Mouse (Mus musculus): ENCODE results near the gene Ehf. TPM values are rescaled to one million over a fixed set of nuclear protein-coding genes. Genes with fewer than 3 reads are reported as not detected.

The Ehf gene
- total RNA-seq, 2 experiments from 2014 or later, result 0.23 TPM; not detected in 1

DNA sequence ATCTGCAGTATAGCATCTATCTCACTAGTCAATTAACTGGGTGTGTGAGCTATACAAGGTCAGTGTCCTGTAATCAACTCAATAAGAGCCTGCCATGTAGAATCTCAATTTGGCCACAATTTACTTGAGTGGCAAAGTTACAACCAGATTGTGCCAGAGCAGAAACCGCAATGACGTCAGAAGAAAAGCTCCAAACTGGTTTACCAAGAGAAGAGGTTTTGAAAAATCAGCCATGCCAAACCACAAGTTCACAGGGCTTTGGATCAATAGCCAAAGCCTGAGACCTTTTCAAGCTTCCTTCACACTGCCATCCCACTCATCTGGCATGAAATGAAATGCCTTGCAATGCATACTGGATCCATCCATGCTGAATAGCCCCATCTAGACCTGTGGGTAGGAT lies 76.3 kb downstream of the Ehf start:
- no peak for TF ChIP-seq CTCF (IDR thresholded peaks at IDR 0.05)

DNA sequence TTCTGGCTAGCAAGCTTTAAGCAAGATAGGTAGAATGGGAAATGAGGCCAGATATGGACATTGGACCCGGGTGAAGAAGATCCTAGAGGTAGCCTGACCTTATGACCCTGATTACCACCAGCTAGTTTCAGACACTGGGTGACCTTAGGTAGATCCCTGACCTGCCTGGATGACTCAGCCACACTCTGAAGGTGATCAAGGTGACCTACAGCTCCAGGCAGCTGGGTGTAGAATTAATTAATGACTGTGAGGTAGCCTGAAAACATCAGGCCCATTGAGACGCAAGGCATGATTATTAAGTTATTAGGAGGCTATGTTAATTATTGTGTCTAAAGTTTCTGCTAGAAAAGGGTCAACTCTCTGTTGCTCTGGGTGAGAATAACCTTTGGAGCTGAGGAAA lies 82.2 kb downstream of the Ehf start:
- intact Hi-C loops (cut with DNase I), result no loop called here
- Histone ChIP-seq H3K4me3 (no peak overlapping the region), H3K27ac (no peak overlapping the region)
- TF ChIP-seq CTCF (IDR thresholded peaks at IDR 0.05), result no peak
- DNase-seq, result no peak

More for the DNA sequence above, 76.3 kb downstream of the Ehf start:
- intact Hi-C loops (cut with DNase I), result no loop called here
- Histone ChIP-seq H3K4me3 (no peak overlapping the region), H3K27ac (no peak overlapping the region)
- no peak for DNase-seq

DNA sequence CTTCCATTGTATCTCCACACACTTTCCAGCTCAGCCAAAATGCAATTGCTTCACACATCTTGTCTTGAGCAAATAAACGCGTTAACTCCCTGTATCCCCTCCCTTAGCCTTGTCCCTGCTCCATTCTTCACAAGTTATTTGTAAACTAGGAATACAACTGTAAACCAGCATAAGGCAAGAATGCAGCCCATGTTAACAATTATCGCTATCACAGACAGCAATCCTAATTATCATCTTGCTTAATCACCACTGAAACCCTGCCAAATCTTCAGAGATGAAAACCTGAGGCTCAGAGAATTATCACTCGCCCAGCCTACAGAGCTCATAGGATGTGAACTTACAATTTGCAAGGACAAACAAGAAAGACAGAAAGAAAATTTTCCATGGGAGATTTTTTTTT lies 84.8 kb downstream of the Ehf start:
- H3K4me3 ChIP-seq, result no peak overlapping the region
- intact Hi-C loops (cut with DNase I), result no loop called here
- DNase-seq, result no peak
- TF ChIP-seq CTCF (IDR thresholded peaks at IDR 0.05), result no peak
- no peak overlapping the region for H3K27ac ChIP-seq

DNA sequence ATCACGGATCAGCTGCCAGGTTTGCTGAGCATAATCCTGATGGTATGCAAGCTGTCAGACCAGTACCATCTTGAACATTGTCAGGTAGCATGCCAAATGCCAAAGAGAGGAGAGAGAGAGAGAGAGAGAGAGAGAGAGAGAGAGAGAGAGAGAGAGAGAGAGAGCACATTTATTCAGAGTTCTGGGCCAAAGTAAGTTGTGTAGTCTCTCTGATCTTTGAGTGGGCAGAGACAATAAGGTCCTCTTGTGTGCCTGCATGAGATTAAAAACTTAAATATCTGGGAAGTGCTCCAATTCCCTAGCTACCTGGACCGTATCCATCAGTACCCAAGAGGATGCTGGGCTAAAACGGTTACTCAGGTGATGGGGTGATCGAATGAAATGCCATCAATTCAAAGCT lies 87.3 kb downstream of the Ehf start:
- Histone ChIP-seq H3K4me3 (no peak overlapping the region), H3K27ac (no peak overlapping the region)
- no peak for DNase-seq
- no peak for TF ChIP-seq CTCF (IDR thresholded peaks at IDR 0.05)
- intact Hi-C loops (cut with DNase I), result no loop called here

DNA sequence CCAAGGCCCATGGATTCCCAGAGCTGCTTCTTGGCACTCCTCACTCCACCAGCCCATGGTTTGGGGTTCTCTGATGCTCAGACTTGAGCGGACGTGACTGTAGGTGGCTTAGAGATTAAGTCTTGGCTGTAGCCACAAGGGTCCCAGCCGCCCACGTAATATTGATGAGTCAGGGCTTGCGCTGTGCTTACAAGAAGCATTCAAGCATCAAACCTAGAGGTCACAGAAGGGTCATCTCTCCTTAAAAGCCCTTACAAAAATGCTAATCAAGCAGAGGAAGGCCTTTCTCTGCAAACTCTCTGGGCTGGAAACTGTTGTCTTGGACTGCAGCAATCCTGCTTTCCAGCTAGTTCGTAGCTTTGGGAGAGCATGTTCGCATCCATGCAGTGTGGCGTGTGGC lies 88.2 kb downstream of the Ehf start:
- DNase-seq, result no peak
- Histone ChIP-seq H3K4me3 (no peak overlapping the region), H3K27ac (no peak overlapping the region)
- TF ChIP-seq CTCF (IDR thresholded peaks at IDR 0.05), result no peak
- intact Hi-C loops (cut with DNase I), result no loop called here

DNA sequence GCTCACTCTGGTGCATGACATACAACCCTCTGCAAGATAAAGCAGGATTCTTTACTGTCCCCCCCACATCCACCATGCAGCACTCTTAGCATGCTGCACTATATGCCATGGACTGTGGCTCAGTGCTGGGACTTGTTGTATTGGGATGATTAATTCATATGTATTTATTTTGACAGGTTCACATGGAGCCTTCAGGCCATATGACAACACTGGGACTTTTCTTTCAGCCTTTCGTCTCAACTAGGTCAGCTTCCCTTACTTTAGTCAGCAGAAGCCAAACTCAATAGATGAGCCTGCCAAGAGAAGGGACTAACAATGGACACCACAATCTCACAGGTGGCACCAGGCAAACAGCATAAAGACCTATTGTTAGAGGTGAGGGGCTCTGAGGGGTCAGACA lies 89.5 kb downstream of the Ehf start:
- H3K27ac ChIP-seq, result no peak overlapping the region
- no peak for DNase-seq
- no peak for TF ChIP-seq CTCF (IDR thresholded peaks at IDR 0.05)
- intact Hi-C loops (cut with DNase I), result no loop called here
- H3K4me3 ChIP-seq, result no peak overlapping the region

Other genes starting within 250 kb of the Ehf start
- gene Pdhx, start 229.8 kb downstream of the Ehf start, total RNA-seq (2021), result 100 to 1,000 TPM in 1 of 2 experiments, 10 to 100 TPM in 1; 69.0 to 104 TPM
- 10 to 100 TPM; 36.0 to 50.7 TPM for gene Apip, start 229.6 kb downstream of the Ehf start, total RNA-seq (2021)
- not detected for gene Elf5, start 108.4 kb upstream of the Ehf start, total RNA-seq (2021)
- gene Cat, start 181.9 kb upstream of the Ehf start, total RNA-seq (2021), result 100 to 1,000 TPM in 1 of 2 experiments, 10 to 100 TPM in 1; 77.9 to 127 TPM

All from gastrocnemius, adult 2 months (tissue).